Mouse (Mus musculus): Measurements from ENCODE around the gene Vps37d.

Gene Vps37d

GRCm38 (mm10) chr5:135025899-135026298 is 52.2 kb downstream of the Vps37d start:
- no peak for DNase-seq

GRCm38 (mm10) chr5:135024665-135025224 is 53.3 kb downstream of the Vps37d start:
- DNase-seq, result no peak

- peak; percentile 89 to 93 for DNase-seq
These were observed 54.5 kb downstream of the Vps37d start, which contains the start of gene Stx1a for GRCm38 (mm10) chr5:135023344-135024173. TSS of gene Stx1a (plus strand) at chr5:135023482.
